Mouse (Mus musculus) heart, embryonic 12.5 days (tissue): Measurements from ENCODE around the gene Ooep. TPM values are rescaled to one million over a fixed set of nuclear protein-coding genes. Genes with fewer than 3 reads are reported as not detected.
"Not testable (repeated sequence)": the region's sequence is repeated elsewhere in the genome, so short reads cannot be mapped to it uniquely, and the experiment has no call there.

Experiments used
- ATAC-seq: fragments of 200-750 bp; cut with Nextera tagmentation; 2 replicates; pipeline ENCODE4 v1.8.0; 2017; ENCODE audit warnings: moderate TSS enrichment, moderate library complexity; ENCODE audit not compliant: insufficient number of reproducible peaks, low FRiP score
- H3K27ac ChIP-seq: fragments of 300-500 bp; sonication (generic); 2 replicates; pipeline ENCODE4 v1.5.1; 2016; ENCODE audit warnings: mild to moderate bottlenecking, moderate library complexity; ENCODE audit not compliant: poor library complexity, severe bottlenecking
- H3K27me3 ChIP-seq: fragments of 300-500 bp; sonication (generic); replicated peaks from 2 replicates; pipeline ENCODE4 v1.6.1; 2016; ENCODE audit warnings: mild to moderate bottlenecking, moderate library complexity
- H3K36me3 ChIP-seq: fragments of 300-500 bp; sonication (generic); 2 replicates; pipeline ENCODE4 v1.6.1; 2016; ENCODE audit warnings: mild to moderate bottlenecking, moderate library complexity
- H3K4me1 ChIP-seq: fragments of 300-500 bp; sonication (generic); replicated peaks from 2 replicates; pipeline ENCODE4 v1.6.1; 2016; ENCODE audit warnings: mild to moderate bottlenecking
- H3K4me2 ChIP-seq: fragments of 300-500 bp; sonication (generic); 2 replicates; pipeline ENCODE4 v1.6.1; 2016; ENCODE audit warnings: mild to moderate bottlenecking, moderate library complexity
- H3K4me3 ChIP-seq: fragments of 300-500 bp; sonication (generic); 2 replicates; pipeline ENCODE4 v1.5.1; 2016; ENCODE audit warnings: mild to moderate bottlenecking
- H3K9ac ChIP-seq: fragments of 300-500 bp; sonication (generic); 2 replicates; pipeline ENCODE4 v1.6.1; 2016; ENCODE audit warnings: mild to moderate bottlenecking, moderate library complexity
- H3K9me3 ChIP-seq: fragments of 300-500 bp; sonication (generic); replicated peaks from 2 replicates; pipeline ENCODE4 v1.6.1; 2016; ENCODE audit warnings: mild to moderate bottlenecking, moderate library complexity
- WGBS: fragments of 180-500 bp; shearing (Covaris S2); methylation state at CpG from one replicate; pipeline ENCODE4 v1.1.7; 2016; 5-methylcytosine and 5-hydroxymethylcytosine counted together
- polyA plus RNA-seq: library from polyadenylated mRNA; unstranded; fragments of >200 nt; fragmentation: Nextera tagmentation; extraction: Ambion mirVana; gene quantifications from 2 replicates; pipeline ENCODE4 v1.2.1, GENCODE M21; 2016

Ooep gene
- polyA plus RNA-seq, 1 experiment from 2014 or later = 0.56 TPM

- H3K4me3 ChIP-seq, H3K4me1 ChIP-seq, H3K27ac ChIP-seq, H3K4me2 ChIP-seq, H3K36me3 ChIP-seq, H3K27me3 ChIP-seq, H3K9ac ChIP-seq, ATAC-seq, H3K9me3 ChIP-seq: not testable (repeated sequence)
- WGBS = 81% methylated on average over 16 of the region's 16 CpGs
Observed at GRCm38 (mm10) chr9:78367959-78368358, 10.6 kb downstream of the Ooep start, which contains the start of gene Dppa5a. Dppa5a (minus strand) TSS chr9:78368177.

GRCm38 (mm10) chr9:78365850-78366544 lies 12.5 kb downstream of the Ooep start:
- Histone ChIP-seq H3K4me1 (no peaks in the 10 kb centered on the region), H3K9me3 (0 out of 2 replicates have a peak, but pooled peaks cover 3% of the 10 kb centered on the region), H3K4me3 (no peak overlapping the region), H3K9ac (no peak overlapping the region), H3K4me2 (no peak overlapping the region), H3K27me3 (no peaks in the 10 kb centered on the region), H3K27ac (no peak overlapping the region), H3K36me3 (no peaks in the 10 kb centered on the region)
- 56% methylated on average over 13 of the region's 13 CpGs for WGBS
- ATAC-seq = no peak

GRCm38 (mm10) chr9:78364701-78365100 lies 13.8 kb downstream of the Ooep start:
- H3K27me3 ChIP-seq = no peaks in the 10 kb centered on the region
- WGBS = 85% methylated on average over 6 of the region's 6 CpGs

GRCm38 (mm10) chr9:78363374-78363773 lies 15.2 kb downstream of the Ooep start:
- Histone ChIP-seq H3K4me3 (no peak overlapping the region), H3K27me3 (no peaks in the 10 kb centered on the region), H3K27ac (no peak overlapping the region), H3K4me1 (no peaks in the 10 kb centered on the region), H3K9me3 (0 out of 2 replicates have a peak, but pooled peaks cover 3% of the 10 kb centered on the region), H3K4me2 (no peak overlapping the region), H3K36me3 (no peaks in the 10 kb centered on the region), H3K9ac (no peak overlapping the region)
- 64% methylated on average over 6 of the region's 6 CpGs for WGBS
- no peak for ATAC-seq

More at GRCm38 (mm10) chr9:78364701-78365100, 13.8 kb downstream of the Ooep start:
- H3K4me2 ChIP-seq = no peak overlapping the region
- H3K36me3 ChIP-seq = no peaks in the 10 kb centered on the region
- H3K27ac ChIP-seq = no peak overlapping the region
- no peak overlapping the region for H3K9ac ChIP-seq
- ATAC-seq = no peak
- H3K4me3 ChIP-seq = no peak overlapping the region
- H3K4me1 ChIP-seq = no peaks in the 10 kb centered on the region
- H3K9me3 ChIP-seq = 0 out of 2 replicates have a peak, but pooled peaks cover 3% of the 10 kb centered on the region

GRCm38 (mm10) chr9:78360484-78360872 lies 18.0 kb downstream of the Ooep start:
- no peaks in the 10 kb centered on the region for H3K27me3 ChIP-seq
- H3K4me2 ChIP-seq = no peak overlapping the region
- H3K9ac ChIP-seq = no peak overlapping the region
- ATAC-seq = no peak
- no peak overlapping the region for H3K27ac ChIP-seq
- no peaks in the 10 kb centered on the region for H3K9me3 ChIP-seq
- WGBS = 51% methylated on average over 2 of the region's 2 CpGs
- H3K4me3 ChIP-seq = no peak overlapping the region
- no peaks in the 10 kb centered on the region for H3K4me1 ChIP-seq
- no peaks in the 10 kb centered on the region for H3K36me3 ChIP-seq

- Histone ChIP-seq H3K9me3 (no peaks in the 10 kb centered on the region), H3K27me3 (no peaks in the 10 kb centered on the region), H3K36me3 (no peaks in the 10 kb centered on the region), H3K4me2 (no peak overlapping the region), H3K9ac (no peak overlapping the region), H3K4me3 (no peak overlapping the region), H3K27ac (no peak overlapping the region), H3K4me1 (no peaks in the 10 kb centered on the region)
- WGBS = 77% methylated on average over 6 of the region's 6 CpGs
- ATAC-seq = no peak
Observed at GRCm38 (mm10) chr9:78359750-78360483, 18.6 kb downstream of the Ooep start.

GRCm38 (mm10) chr9:78358053-78358452 lies 20.5 kb downstream of the Ooep start:
- Histone ChIP-seq H3K27ac (no peak overlapping the region), H3K4me2 (no peak overlapping the region), H3K36me3 (no peaks in the 10 kb centered on the region), H3K9me3 (no peaks in the 10 kb centered on the region), H3K9ac (no peak overlapping the region), H3K27me3 (no peaks in the 10 kb centered on the region), H3K4me3 (no peak overlapping the region), H3K4me1 (no peaks in the 10 kb centered on the region)
- no peak for ATAC-seq
- 10% methylated on average over 9 of the region's 9 CpGs for WGBS

GRCm38 (mm10) chr9:78355611-78356010 lies 22.9 kb downstream of the Ooep start, which contains the start of gene Gsta2:
Gsta2 (minus strand) TSS chr9:78355788.
- no peaks in the 10 kb centered on the region for H3K27me3 ChIP-seq
- H3K9ac ChIP-seq = no peak within 1 kb of the TSS
- no peak within 1 kb of the TSS for H3K27ac ChIP-seq
- no peaks in the 10 kb centered on the region for H3K9me3 ChIP-seq
- ATAC-seq = no peak
- H3K4me3 ChIP-seq = no peak within 1 kb of the TSS
- 0 out of 2 replicates have a peak, but pooled peaks cover 5% of the 10 kb centered on the region for H3K4me1 ChIP-seq
- 84% methylated on average over 8 of the region's 8 CpGs for WGBS
- no peak within 1 kb of the TSS for H3K4me2 ChIP-seq
- H3K36me3 ChIP-seq = no peaks in the 10 kb centered on the region

- no peak for ATAC-seq
- 0 out of 2 replicates have a peak, but pooled peaks cover 5% of the 10 kb centered on the region for H3K4me1 ChIP-seq
- 74% methylated on average over 11 of the region's 11 CpGs for WGBS
- no peak overlapping the region for H3K9ac ChIP-seq
- H3K36me3 ChIP-seq = no peaks in the 10 kb centered on the region
- H3K4me3 ChIP-seq = no peak overlapping the region
- H3K27me3 ChIP-seq = no peaks in the 10 kb centered on the region
- H3K9me3 ChIP-seq = no peaks in the 10 kb centered on the region
- H3K27ac ChIP-seq = no peak overlapping the region
- no peak overlapping the region for H3K4me2 ChIP-seq
Observed at GRCm38 (mm10) chr9:78354665-78355578, 23.6 kb downstream of the Ooep start.

GRCm38 (mm10) chr9:78351504-78352220 lies 26.9 kb downstream of the Ooep start:
- no peak overlapping the region for H3K9ac ChIP-seq
- H3K36me3 ChIP-seq = no peaks in the 10 kb centered on the region
- no peak overlapping the region for H3K4me3 ChIP-seq
- H3K4me1 ChIP-seq = 0 out of 2 replicates have a peak, but pooled peaks cover 5% of the 10 kb centered on the region
- 66% methylated on average over 6 of the region's 6 CpGs for WGBS
- no peak overlapping the region for H3K27ac ChIP-seq
- no peaks in the 10 kb centered on the region for H3K27me3 ChIP-seq
- no peak overlapping the region for H3K4me2 ChIP-seq
- no peak for ATAC-seq
- H3K9me3 ChIP-seq = no peaks in the 10 kb centered on the region
